Mouse (Mus musculus): ENCODE results near the gene Atp10b. TPM values are rescaled to one million over a fixed set of nuclear protein-coding genes. Genes with fewer than 3 reads are reported as not detected.
"Not testable (repeated sequence)": the region's sequence is repeated elsewhere in the genome, so short reads cannot be mapped to it uniquely, and the experiment has no call there.

Atp10b gene
- polyA plus RNA-seq (2012; rRNA removed): 22.5 and 35.9 TPM in 2 replicates

GRCm38 (mm10) chr11:43149577-43149976 lies at the start of gene Atp10b:
Gene Atp10b (plus strand): TSS chr11:43149877.
- no peak for DNase-seq (ENCODE audit: low read depth, low spot score)
- WGBS: 15% methylated on average over 1 of the region's 1 CpGs

DNA sequence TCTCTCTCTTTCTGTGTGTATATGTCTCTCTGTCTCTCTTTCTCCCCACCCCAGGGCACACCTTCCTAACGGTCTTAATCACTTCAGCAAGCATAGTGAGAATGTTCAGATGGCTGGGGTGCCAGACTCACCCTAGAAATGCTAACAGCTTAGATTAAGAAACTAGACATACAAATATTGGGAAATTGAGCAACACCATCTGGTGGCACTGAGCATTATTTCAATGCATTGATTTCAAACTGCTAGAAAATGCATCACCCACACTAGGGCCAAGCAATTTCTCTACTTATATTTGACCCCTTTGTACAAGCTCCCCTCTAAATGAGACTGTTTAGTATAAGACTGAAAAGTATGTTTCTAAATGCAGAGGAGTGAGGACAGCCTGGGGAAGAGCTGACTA lies 48.3 kb upstream of the Atp10b start:
- no peak for DNase-seq (ENCODE audit: low read depth, low spot score)
- WGBS: 25% methylated on average over 1 of the region's 1 CpGs

- 31% methylated on average over 4 of the region's 4 CpGs for WGBS
- DNase-seq (ENCODE audit: low read depth, low spot score): no peak
Measured at GRCm38 (mm10) chr11:43125908-43126477, 23.7 kb upstream of the Atp10b start.

- DNase-seq (ENCODE audit: low read depth, low spot score): not testable (repeated sequence)
- WGBS: 29% methylated on average over 12 of the region's 12 CpGs
Measured at GRCm38 (mm10) chr11:43126573-43126972, 23.1 kb upstream of the Atp10b start.

DNA sequence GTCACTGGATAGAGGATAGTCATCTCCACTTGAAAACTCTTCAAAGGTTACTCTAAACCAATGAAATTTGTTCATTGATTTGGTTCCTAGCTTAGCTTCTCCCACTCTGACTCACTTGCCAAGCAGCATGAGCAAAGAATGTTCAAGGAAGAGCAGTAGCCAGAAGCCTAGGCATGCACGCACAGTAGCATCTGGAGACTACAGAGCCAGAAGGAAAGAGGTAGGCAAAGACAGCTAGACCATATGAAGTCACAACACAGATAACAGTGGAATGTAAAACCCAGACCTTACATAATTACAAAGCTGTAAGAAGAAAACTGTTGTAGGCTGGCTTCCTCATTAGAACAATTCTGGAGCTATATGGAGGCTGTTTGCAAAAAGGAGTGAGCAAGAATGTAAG lies 8.4 kb upstream of the Atp10b start:
- no peak for DNase-seq (ENCODE audit: low read depth, low spot score)
- 81% methylated on average over 1 of the region's 1 CpGs for WGBS

- no peak for DNase-seq (ENCODE audit: low read depth, low spot score)
- WGBS: 81% methylated on average over 1 of the region's 1 CpGs
Measured at GRCm38 (mm10) chr11:43142811-43143210, 6.9 kb upstream of the Atp10b start.

DNA sequence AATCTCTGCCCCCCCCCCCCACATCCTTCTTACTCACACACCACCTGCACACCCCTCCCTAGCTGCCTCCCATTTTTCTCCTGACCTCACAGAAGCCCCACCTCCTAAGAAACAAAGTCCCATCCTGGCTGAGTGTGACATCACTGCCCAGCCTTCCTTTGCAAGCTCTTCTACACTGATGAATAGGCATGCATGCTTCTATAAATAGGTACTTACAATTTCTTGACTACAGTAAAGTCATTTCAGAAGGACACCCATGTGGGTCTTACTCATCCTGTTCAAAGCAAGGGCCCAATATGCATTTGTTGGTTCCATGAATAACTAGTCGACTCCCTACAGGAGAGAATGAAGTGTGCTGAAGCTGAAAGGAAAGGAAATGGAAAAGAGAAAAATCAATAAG lies 5.5 kb upstream of the Atp10b start:
- DNase-seq (ENCODE audit: low read depth, low spot score): no peak
- 49% methylated on average over 1 of the region's 1 CpGs for WGBS

DNA sequence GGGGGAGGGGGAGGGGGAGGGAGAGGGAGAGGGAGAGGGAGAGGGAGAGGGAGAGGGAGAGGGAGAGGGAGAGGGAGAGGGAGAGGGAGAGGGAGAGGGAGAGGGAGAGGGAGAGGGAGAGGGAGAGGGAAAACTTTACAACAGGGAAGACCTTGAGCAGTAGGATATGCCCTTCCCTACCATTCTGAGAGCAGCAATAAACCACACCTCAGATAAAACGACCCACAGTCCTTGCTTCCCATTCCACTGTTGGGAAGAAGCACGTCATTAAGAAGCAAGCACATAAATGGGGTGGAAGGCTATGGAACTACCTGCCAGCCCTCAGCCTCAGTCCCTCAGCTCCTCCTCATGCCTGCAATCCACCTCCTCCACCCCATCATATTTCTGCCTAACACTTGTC lies 4.8 kb upstream of the Atp10b start:
- WGBS: 19% methylated on average over 2 of the region's 2 CpGs
- not testable (repeated sequence) for DNase-seq (ENCODE audit: low read depth, low spot score)

DNA sequence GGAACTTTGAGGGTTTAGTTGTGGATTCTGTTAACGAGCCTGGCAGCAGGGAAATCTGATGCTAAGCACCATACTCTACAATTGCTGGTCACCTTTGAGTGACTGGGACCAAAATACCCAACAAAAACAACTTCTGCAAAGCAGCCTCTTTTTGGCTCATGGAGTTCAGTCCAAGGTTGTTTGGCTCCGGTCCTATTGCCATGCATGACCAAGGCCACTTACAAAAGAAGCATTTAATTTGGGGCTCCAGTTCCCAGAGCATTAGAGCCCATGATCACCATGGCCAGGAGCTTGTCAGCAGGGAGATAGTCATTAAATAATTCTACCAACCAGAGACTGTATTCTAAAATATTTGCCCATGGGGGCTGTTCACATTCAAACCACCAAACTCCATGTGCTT lies 2.3 kb upstream of the Atp10b start:
- no peak for DNase-seq (ENCODE audit: low read depth, low spot score)
- WGBS: 71% methylated on average over 2 of the region's 2 CpGs

DNA sequence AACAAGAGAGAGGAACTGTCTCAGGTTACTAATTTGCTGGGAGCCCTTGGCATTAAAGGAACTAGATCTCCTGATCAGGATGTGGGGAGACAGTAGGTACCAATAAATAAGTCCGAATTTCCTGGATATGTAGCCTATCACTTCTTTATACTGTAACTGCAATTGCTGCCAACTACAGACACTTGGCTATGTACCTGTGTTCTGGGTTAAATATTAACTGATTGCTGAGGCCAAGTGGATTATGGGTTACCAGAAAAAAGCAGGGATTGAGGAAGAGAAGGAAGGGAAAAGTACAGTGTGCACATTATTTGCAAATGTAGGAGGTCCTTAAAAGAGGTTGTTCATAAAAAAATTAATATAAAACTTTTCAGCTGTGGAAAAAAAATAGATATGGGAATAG lies 1.3 kb upstream of the Atp10b start:
- WGBS: 32% methylated on average over 1 of the region's 1 CpGs
- no peak for DNase-seq (ENCODE audit: low read depth, low spot score)

DNA sequence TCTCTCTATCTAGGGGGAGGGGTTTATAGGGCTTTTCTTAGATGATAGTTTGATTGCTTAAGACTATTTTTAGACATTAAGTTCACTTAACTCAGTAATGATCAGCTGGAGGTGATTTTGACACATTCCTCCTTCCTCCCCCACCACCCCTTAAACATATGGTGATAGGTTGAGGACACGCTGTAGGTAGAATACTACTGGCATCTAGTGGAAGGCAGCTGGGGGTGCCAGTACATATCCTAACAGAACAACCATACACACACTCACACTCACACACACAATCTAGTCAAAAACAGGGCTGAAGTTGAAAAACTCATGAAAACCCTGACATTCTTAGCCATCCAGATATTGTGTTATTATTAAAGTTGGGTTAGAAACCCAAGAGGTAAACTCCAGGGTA lies 5.3 kb downstream of the Atp10b start:
- WGBS: 86% methylated on average over 1 of the region's 1 CpGs
- no peak for DNase-seq (ENCODE audit: low read depth, low spot score)

DNA sequence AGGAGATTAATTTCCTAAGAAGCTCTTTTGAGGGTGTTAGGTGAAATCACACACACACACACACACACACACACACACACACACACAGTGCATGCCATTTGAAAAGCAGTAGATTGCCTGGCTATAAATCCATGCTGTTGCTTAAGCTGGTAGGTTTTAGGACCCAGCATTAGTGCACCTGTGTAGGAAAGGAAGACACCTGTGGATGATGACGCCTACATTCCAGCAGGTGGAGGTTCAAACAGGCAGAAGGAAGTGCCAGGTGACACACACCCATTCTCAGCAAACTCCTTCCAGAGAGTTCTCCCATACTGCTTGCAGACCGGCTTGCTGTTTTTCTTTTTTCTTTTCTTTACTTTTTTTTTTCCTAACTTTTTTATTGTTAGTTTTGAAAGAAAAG lies 5.7 kb downstream of the Atp10b start:
- 23% methylated on average over 2 of the region's 2 CpGs for WGBS
- no peak for DNase-seq (ENCODE audit: low read depth, low spot score)

- no peak for DNase-seq (ENCODE audit: low read depth, low spot score)
- WGBS: 54% methylated on average over 1 of the region's 1 CpGs
Measured at GRCm38 (mm10) chr11:43158814-43159213, 9.1 kb downstream of the Atp10b start.

GRCm38 (mm10) chr11:43160188-43160942 lies 10.7 kb downstream of the Atp10b start:
- DNase-seq (ENCODE audit: low read depth, low spot score): no peak
- WGBS: 37% methylated on average over 9 of the region's 9 CpGs

GRCm38 (mm10) chr11:43170601-43171000 lies 20.9 kb downstream of the Atp10b start:
- DNase-seq (ENCODE audit: low read depth, low spot score): no peak

GRCm38 (mm10) chr11:43174359-43175116 lies 24.9 kb downstream of the Atp10b start:
- 31% methylated on average over 6 of the region's 6 CpGs for WGBS
- no peak for DNase-seq (ENCODE audit: low read depth, low spot score)

More at GRCm38 (mm10) chr11:43170601-43171000, 20.9 kb downstream of the Atp10b start:
- WGBS: 29% methylated on average over 2 of the region's 2 CpGs

DNA sequence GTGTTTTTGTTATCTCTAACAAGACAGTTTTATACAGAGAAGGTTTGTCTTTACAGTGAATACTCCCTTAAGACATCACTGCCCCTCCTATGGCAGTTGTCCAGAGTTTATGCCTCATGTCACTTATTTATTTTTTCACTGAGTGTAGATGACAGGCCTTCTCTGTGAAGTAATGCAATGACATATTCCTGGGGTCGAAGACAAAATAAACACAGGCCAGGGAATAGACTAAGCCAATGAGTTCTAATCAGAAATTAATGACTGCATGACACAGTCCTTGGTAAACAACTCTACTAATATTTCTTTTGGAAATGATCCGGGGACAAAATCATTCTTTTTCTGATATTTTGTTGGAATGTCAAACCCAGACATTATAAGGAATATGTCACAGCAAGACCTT lies 32.7 kb downstream of the Atp10b start:
- DNase-seq (ENCODE audit: low read depth, low spot score): no peak
- 69% methylated on average over 2 of the region's 2 CpGs for WGBS

- 8% methylated on average over 1 of the region's 1 CpGs for WGBS
- DNase-seq (ENCODE audit: low read depth, low spot score): peak; percentile 73
Measured at GRCm38 (mm10) chr11:43182816-43183215, 33.1 kb downstream of the Atp10b start.

DNA sequence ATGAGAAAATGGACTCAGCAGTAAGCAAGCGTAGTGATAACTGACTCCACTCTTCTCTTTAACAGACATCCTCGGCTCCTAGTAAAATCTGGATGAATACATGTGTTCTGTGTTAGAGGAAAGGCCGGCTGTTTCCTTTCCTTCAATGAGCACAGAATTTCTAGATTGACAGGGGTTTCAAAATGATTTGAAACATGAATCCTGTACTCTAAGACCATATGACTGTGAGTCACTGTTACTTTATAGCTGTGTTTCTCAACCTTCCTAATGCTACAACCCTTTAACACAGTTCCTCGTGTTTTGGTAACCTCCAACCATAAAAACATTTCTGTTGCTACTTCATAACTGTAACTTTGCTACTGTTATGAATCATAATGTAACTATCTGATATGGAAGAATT lies 33.8 kb downstream of the Atp10b start:
- DNase-seq (ENCODE audit: low read depth, low spot score): no peak

DNA sequence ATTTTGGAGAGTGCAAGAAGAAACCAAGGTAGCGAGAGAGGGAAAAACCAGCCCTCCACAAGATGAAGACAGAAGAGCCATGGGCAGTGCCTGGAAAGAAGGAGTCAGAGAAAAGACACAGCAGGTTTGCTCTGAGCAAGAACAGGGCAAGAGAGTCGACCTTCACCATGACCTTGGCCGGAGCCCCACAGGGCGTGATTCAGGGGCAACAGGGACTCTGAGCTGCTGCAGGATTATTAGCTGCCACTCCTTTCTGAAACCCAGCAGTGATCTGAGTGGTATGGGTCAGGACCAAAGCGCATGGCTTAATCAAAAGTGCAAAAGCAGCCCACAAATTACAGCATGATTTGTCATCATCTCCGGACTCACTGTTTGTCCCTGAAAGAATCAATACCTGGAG lies 36.6 kb downstream of the Atp10b start:
- no peak for DNase-seq (ENCODE audit: low read depth, low spot score)
- WGBS: 52% methylated on average over 6 of the region's 6 CpGs

More for the DNA sequence above, 33.8 kb downstream of the Atp10b start:
- WGBS: 51% methylated on average over 4 of the region's 4 CpGs

Data from large intestine, adult 2 months (tissue).